Mouse (Mus musculus): ENCODE data around the gene Cdc34b. TPM values are rescaled to one million over a fixed set of nuclear protein-coding genes. Genes with fewer than 3 reads are reported as not detected.

Cdc34b gene
- total and polyA plus RNA-seq, 3 experiments = 0.21 TPM; not detected in 2

- DNase-seq (ENCODE audit: extremely low read depth) = no peak
- in situ Hi-C loops (cut with MboI; ENCODE audit: low pct_ligation_motif_present, low pct_unique_long_range_greater_than_20kb, low sequenced_read_pairs) = no loop called here
- dilution Hi-C loops (cut with MboI; ENCODE audit: extremely low pct_ligation_motif_present, extremely low pct_unique_long_range_greater_than_20kb, low sequenced_read_pairs) = no loop called here
- no peak overlapping the region for H3K4me2 ChIP-seq (ENCODE audit: insufficient read depth, low read depth, poor library complexity, severe bottlenecking)
- H3K4me1 ChIP-seq (ENCODE audit: control insufficient read depth in 1 of 2, insufficient read depth in 2 of 2) = peaks cover 9 to 28% of the 10 kb centered on the region in 2 experiments
- H3K27me3 ChIP-seq (replicated peaks) = no peaks in the 10 kb centered on the region
- no peak for TF ChIP-seq GABPA (IDR thresholded peaks at IDR 0.05; ENCODE audit: insufficient replicate concordance, low read depth, low read length)
- no peak for TF ChIP-seq PAX5 (IDR thresholded peaks at IDR 0.05; ENCODE audit: low read length)
- no peak for TF ChIP-seq NRF1 (IDR thresholded peaks at IDR 0.05; ENCODE audit: low read depth, low read length)
- no peak for TF ChIP-seq SMC3 (IDR thresholded peaks at IDR 0.05; ENCODE audit: low read depth, low read length)
- no peak for TF ChIP-seq MAFK (IDR thresholded peaks at IDR 0.05; ENCODE audit: insufficient replicate concordance, low read length)
- no peak for TF ChIP-seq MEF2A (IDR thresholded peaks at IDR 0.05; ENCODE audit: borderline replicate concordance, low read depth, low read length)
- no peak for TF ChIP-seq CHD2 (IDR thresholded peaks at IDR 0.05; ENCODE audit: low read length)
- no peak for TF ChIP-seq MXI1 (IDR thresholded peaks at IDR 0.05; ENCODE audit: low read depth, low read length)
- no peak for TF ChIP-seq POLR2AphosphoS2 (IDR thresholded peaks at IDR 0.05; ENCODE audit: low read depth, low read length)
- TF ChIP-seq CTCF (conservative IDR thresholded peaks at IDR 0.05 in 1 of 2, IDR thresholded peaks at IDR 0.05 in 1 of 2; ENCODE audit: low read depth in 2 of 2, low read length in 2 of 2) = no peak
- no peak for TF ChIP-seq SIN3A (IDR thresholded peaks at IDR 0.05; ENCODE audit: low read length)
- no peak for TF ChIP-seq BHLHE40 (IDR thresholded peaks at IDR 0.05; ENCODE audit: low read depth, low read length)
- H3K36me3 ChIP-seq (replicated peaks in 1 of 2; ENCODE audit: control insufficient read depth in 1 of 2, insufficient read depth in 1 of 2, low read length in 1 of 2) = no peaks in the 10 kb centered on the region
- H3K9ac ChIP-seq (ENCODE audit: insufficient read depth, low read depth) = no peak overlapping the region
- no peak overlapping the region for H3K4me3 ChIP-seq (replicated peaks in 1 of 3; ENCODE audit: low read depth in 2 of 3, low read length in 2 of 3, poor library complexity in 1 of 3)
- H3K9me3 ChIP-seq (replicated peaks; ENCODE audit: low read length) = peaks cover 7% of the 10 kb centered on the region
- no peak overlapping the region for H3K27ac ChIP-seq (ENCODE audit: insufficient read depth, low read depth)
- no peaks in the 10 kb centered on the region for H3K79me2 ChIP-seq (replicated peaks; ENCODE audit: control insufficient read depth, extremely low read depth, insufficient read depth, poor library complexity, severe bottlenecking)
Measured at GRCm38 (mm10) chr11:94702216-94702610, 39.4 kb upstream of the Cdc34b start.

DNA sequence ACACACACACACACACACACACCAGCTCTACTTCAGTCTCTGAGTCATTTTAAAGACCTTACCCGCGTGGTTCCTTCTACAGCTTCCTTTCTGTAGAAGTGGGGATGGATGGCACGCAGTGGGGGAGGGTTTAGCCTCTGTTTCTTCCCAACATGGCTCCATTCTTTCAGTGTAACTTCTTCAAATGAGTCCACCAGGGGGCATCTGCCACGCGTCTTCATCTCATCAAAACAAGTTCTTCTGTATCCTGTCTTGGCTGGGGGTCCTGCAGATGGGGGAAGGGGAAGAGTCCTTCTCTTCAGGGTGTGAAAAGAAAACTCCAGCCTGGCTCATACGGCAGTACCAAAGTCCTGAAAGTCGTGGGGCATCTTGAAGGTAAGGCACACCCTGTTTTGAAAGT is 37.6 kb upstream of the Cdc34b start:
- TF ChIP-seq CTCF (conservative IDR thresholded peaks at IDR 0.05 in 1 of 2, IDR thresholded peaks at IDR 0.05 in 1 of 2; ENCODE audit: low read depth in 2 of 2, low read length in 2 of 2) (peak in 1 of 2 experiments; percentile 59; a peak in 2 of 4 replicates), RAD21 (IDR thresholded peaks at IDR 0.05; ENCODE audit: low read depth, low read length) (peak; percentile 19), SMC3 (IDR thresholded peaks at IDR 0.05; ENCODE audit: low read depth, low read length) (peak; percentile 49), ZC3H11A (IDR thresholded peaks at IDR 0.05; ENCODE audit: low read depth, low read length) (no peak), POLR2AphosphoS2 (IDR thresholded peaks at IDR 0.05; ENCODE audit: low read depth, low read length) (no peak), MYC (IDR thresholded peaks at IDR 0.05; ENCODE audit: low read depth, low read length) (no peak), ETS1 (conservative IDR thresholded peaks at IDR 0.05; ENCODE audit: low read depth, low read length) (no peak)
- Histone ChIP-seq H3K36me3 (replicated peaks in 1 of 2; ENCODE audit: control insufficient read depth in 1 of 2, insufficient read depth in 1 of 2, low read length in 1 of 2) (no peaks in the 10 kb centered on the region), H3K27ac (ENCODE audit: insufficient read depth, low read depth) (no peak overlapping the region), H3K9ac (ENCODE audit: insufficient read depth, low read depth) (no peak overlapping the region), H3K79me2 (replicated peaks; ENCODE audit: control insufficient read depth, extremely low read depth, insufficient read depth, poor library complexity, severe bottlenecking) (no peaks in the 10 kb centered on the region), H3K4me3 (replicated peaks in 1 of 3; ENCODE audit: low read depth in 2 of 3, low read length in 2 of 3, poor library complexity in 1 of 3) (no peak overlapping the region), H3K4me1 (ENCODE audit: control insufficient read depth in 1 of 2, insufficient read depth in 2 of 2) (peaks cover 3 to 18% of the 10 kb centered on the region in 2 experiments; a peak in 3 of 4 replicates), H3K27me3 (replicated peaks) (peaks cover under 1% of the 10 kb centered on the region), H3K4me2 (ENCODE audit: insufficient read depth, low read depth, poor library complexity, severe bottlenecking) (no peak overlapping the region), H3K9me3 (replicated peaks; ENCODE audit: low read length) (peaks cover 7% of the 10 kb centered on the region)
- peak; percentile 49 for DNase-seq (ENCODE audit: extremely low read depth)
- dilution Hi-C loops (cut with MboI; ENCODE audit: extremely low pct_ligation_motif_present, extremely low pct_unique_long_range_greater_than_20kb, low sequenced_read_pairs) (no loop called here), in situ Hi-C loops (cut with MboI; ENCODE audit: low pct_ligation_motif_present, low pct_unique_long_range_greater_than_20kb, low sequenced_read_pairs) (no loop called here)

Data from CH12.LX (cell line).